Mouse (Mus musculus) hindbrain, embryonic 12.5 days (tissue): ENCODE results near the gene Gm527. TPM values are rescaled to one million over a fixed set of nuclear protein-coding genes. Genes with fewer than 3 reads are reported as not detected.

Experiments used
- ATAC-seq: fragments of 200-750 bp; cut with Nextera tagmentation; 2 replicates; pipeline ENCODE4 v1.8.0; 2017; ENCODE audit warnings: moderate TSS enrichment; ENCODE audit not compliant: low FRiP score
- H3K27ac ChIP-seq: fragments of 300-500 bp; sonication (generic); 2 replicates; pipeline ENCODE4 v1.5.1; 2016; ENCODE audit warnings: mild to moderate bottlenecking
- H3K27me3 ChIP-seq: fragments of 300-500 bp; sonication (generic); 2 replicates; pipeline ENCODE4 v1.6.1; 2016; ENCODE audit warnings: mild to moderate bottlenecking
- H3K36me3 ChIP-seq: fragments of 300-500 bp; sonication (generic); 2 replicates; pipeline ENCODE4 v1.6.1; 2016; ENCODE audit warnings: mild to moderate bottlenecking
- H3K4me1 ChIP-seq: fragments of 300-500 bp; sonication (generic); 2 replicates; pipeline ENCODE4 v1.6.1; 2016
- H3K4me2 ChIP-seq: fragments of 300-500 bp; sonication (generic); replicated peaks from 2 replicates; pipeline ENCODE4 v1.6.1; 2016; ENCODE audit warnings: mild to moderate bottlenecking
- H3K4me3 ChIP-seq: fragments of 300-500 bp; sonication (generic); 2 replicates; pipeline ENCODE4 v1.5.1; 2016; ENCODE audit warnings: mild to moderate bottlenecking
- H3K9ac ChIP-seq: fragments of 300-500 bp; sonication (generic); 2 replicates; pipeline ENCODE4 v1.6.1; 2016; ENCODE audit warnings: mild to moderate bottlenecking, moderate library complexity
- H3K9me3 ChIP-seq: fragments of 300-500 bp; sonication (generic); replicated peaks from 2 replicates; pipeline ENCODE4 v1.6.1; 2016; ENCODE audit warnings: mild to moderate bottlenecking
- WGBS: fragments of 180-500 bp; shearing (Covaris S2); methylation state at CpG from one replicate; pipeline ENCODE4 v1.1.7; 2016; 5-methylcytosine and 5-hydroxymethylcytosine counted together
- polyA plus RNA-seq: library from polyadenylated mRNA; unstranded; fragments of >200 nt; fragmentation: Nextera tagmentation; extraction: Ambion mirVana; gene quantifications from 2 replicates; pipeline ENCODE4 v1.2.1, GENCODE M21; 2016

Gene Gm527
- polyA plus RNA-seq: 4.0 and 5.1 TPM in 2 replicates

DNA sequence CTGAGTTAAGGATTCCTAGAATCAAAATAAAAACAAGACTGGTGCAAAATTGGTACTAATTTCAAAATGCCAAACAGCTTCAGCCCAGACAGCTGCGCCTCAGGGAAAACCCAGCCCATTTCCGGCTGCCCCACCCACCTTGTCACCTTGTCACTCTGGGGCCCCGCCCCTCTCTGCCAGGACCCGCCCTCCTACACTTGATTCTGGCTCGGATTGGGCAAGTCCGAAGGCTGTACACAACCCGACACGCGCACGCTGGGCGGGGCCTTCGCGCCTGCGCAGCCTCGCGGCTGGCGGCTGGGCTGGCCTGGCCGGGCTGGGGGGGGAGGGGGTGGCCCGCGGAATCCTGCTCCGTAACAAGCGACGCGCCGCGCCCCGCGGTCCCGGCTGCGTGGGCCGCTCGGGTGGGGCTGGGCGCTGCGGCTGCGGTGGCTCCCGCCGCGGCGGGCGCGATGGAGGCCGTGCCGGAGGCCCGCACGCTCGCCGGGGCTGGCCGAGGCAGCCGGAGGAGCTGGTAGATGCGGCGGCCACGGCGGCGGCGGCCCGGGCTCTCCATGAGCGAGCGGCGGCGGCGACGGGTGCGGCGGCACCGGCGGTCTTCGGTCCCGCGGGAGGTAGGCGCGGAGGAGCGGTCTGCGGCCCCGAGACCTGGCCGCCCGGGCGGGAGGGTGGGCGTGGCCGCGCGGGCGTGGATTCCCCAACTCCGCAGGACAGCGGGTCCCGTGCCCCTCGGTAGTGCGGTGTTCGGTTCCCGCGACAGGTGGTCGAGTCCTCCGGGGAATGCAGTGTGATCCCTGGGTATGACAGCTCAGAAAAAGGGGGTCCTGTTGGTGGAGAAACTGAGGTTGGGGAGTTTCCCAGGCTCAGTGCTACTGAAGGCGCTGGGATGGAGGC, at the start of gene Gm527:
Gene Gm527, plus strand, starts transcription at position 329 of the 894 bp plus-strand sequence.
- Histone ChIP-seq H3K27me3 (no peaks in the 10 kb centered on the region), H3K9me3 (no peaks in the 10 kb centered on the region), H3K4me3 (peak within 1 kb of the TSS; percentile 91), H3K4me1 (no peaks in the 10 kb centered on the region), H3K36me3 (0 out of 2 replicates have a peak, but pooled peaks cover 5% of the 10 kb centered on the region), H3K27ac (peak within 1 kb of the TSS; percentile 79), H3K9ac (peak within 1 kb of the TSS; percentile 89), H3K4me2 (peak within 1 kb of the TSS; percentile 80)
- under 1% methylated on average over 58 of the region's 93 CpGs for WGBS
- ATAC-seq: peak; percentile 100

DNA sequence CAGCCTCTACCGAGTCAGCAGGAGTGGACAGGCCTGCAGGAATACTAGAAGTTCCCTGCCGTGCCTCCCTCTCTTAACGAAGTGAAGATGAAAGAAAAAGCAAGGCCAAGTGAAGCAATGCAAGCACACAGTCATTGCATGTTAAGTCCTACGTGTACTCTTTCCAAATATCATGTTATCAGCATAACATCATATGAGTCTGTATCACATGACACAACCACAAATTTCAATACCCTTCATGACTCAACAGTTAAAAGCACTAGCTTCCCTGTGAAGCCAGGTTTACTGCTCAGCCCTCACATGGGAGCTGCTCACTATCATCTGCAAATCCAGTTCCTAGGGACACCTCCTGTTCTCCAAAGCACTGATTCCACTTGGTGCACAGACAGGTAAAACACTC, 46.6 kb upstream of the Gm527 start:
- no peak overlapping the region for H3K4me3 ChIP-seq
- no peaks in the 10 kb centered on the region for H3K9me3 ChIP-seq
- H3K9ac ChIP-seq: no peak overlapping the region
- no peaks in the 10 kb centered on the region for H3K4me1 ChIP-seq
- no peak for ATAC-seq
- H3K27ac ChIP-seq: no peak overlapping the region
- H3K36me3 ChIP-seq: no peaks in the 10 kb centered on the region
- no peak overlapping the region for H3K4me2 ChIP-seq
- WGBS: 57% methylated on average over 4 of the region's 4 CpGs
- H3K27me3 ChIP-seq: no peaks in the 10 kb centered on the region

DNA sequence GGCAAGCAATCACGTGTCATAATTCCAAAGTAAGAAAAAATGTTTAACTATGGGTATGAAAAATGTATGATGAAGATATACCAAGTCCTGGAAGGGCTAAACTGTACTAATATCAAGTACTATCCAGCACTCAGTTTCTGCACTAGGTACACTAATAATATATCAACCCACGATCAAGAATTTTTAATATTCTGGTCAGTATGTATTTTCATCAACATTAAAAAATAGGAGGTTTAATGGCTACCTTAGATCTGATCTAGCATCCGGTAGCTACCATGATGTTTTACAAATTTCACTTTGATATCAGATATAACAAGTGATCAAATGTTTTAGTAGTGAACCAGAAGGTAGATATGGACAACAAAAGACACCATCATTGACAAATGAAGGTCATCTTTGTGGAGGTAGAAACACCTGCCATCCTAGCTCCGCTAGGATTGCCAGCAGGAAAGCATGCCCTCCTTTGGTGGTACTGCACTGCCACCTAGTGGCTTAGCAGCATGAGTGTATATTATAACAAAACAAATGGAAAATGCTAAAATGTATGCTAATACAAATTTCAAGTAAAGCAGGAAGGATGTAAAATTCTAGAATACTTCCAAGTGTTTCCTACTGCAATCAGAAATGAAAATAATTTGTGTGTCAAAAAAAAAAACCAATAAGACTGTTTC, 20.5 kb upstream of the Gm527 start:
- no peak overlapping the region for H3K9ac ChIP-seq
- H3K9me3 ChIP-seq: no peaks in the 10 kb centered on the region
- no peaks in the 10 kb centered on the region for H3K27me3 ChIP-seq
- H3K36me3 ChIP-seq: no peaks in the 10 kb centered on the region
- H3K4me1 ChIP-seq: no peaks in the 10 kb centered on the region
- 41% methylated on average over 4 of the region's 4 CpGs for WGBS
- ATAC-seq: peak; percentile 64; the same call in 1 of the 2 replicates
- H3K4me3 ChIP-seq: no peak overlapping the region
- no peak overlapping the region for H3K27ac ChIP-seq
- H3K4me2 ChIP-seq: no peak overlapping the region

DNA sequence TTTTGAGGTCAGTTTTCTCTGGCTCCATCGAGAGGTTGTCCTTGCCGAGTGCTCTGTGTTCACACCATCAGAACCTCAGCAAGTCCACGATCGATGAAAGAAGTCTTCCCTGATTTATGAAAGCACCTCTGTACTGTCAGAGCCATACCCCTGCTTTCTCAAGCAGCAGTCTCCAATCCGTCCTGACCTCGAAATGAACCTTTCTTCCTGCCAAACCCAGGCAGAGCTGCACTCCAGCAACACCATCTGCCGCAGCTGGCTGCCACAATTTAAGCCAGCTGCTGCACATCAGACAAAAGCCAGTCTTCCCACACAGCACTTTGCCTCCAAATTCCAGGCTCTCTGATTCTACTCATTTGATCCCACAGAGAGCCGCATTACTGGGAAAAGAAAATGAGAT, 15.2 kb upstream of the Gm527 start:
- H3K9me3 ChIP-seq: no peaks in the 10 kb centered on the region
- no peak for ATAC-seq
- no peak overlapping the region for H3K4me3 ChIP-seq
- 38% methylated on average over 8 of the region's 8 CpGs for WGBS
- H3K9ac ChIP-seq: no peak overlapping the region
- H3K27me3 ChIP-seq: no peaks in the 10 kb centered on the region
- H3K4me1 ChIP-seq: no peaks in the 10 kb centered on the region
- H3K36me3 ChIP-seq: no peaks in the 10 kb centered on the region
- no peak overlapping the region for H3K27ac ChIP-seq
- H3K4me2 ChIP-seq: no peak overlapping the region

DNA sequence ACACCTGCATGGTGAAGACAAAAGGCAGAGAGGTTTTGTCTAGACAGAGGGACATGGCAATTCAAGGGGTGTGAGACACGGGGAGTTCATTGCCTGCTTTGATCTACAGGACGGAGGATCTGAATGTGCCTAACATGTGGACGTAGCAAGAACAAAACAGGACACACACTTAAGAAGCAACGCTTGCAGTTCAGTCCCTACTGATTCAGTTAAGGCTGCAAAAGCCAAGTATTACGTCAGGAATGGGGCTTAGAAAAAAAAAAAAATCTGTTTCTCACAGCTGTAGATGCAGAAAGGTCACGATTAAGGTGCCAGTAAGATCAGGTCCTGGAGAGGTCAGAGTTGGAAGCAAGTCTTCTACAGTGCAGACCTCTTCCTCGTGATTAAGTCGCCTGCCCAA, 14.5 kb upstream of the Gm527 start:
- ATAC-seq: no peak
- H3K27me3 ChIP-seq: no peaks in the 10 kb centered on the region
- no peaks in the 10 kb centered on the region for H3K4me1 ChIP-seq
- no peaks in the 10 kb centered on the region for H3K36me3 ChIP-seq
- H3K9me3 ChIP-seq: no peaks in the 10 kb centered on the region
- 59% methylated on average over 8 of the region's 8 CpGs for WGBS
- H3K4me3 ChIP-seq: no peak overlapping the region
- no peak overlapping the region for H3K9ac ChIP-seq
- H3K4me2 ChIP-seq: no peak overlapping the region
- H3K27ac ChIP-seq: no peak overlapping the region

DNA sequence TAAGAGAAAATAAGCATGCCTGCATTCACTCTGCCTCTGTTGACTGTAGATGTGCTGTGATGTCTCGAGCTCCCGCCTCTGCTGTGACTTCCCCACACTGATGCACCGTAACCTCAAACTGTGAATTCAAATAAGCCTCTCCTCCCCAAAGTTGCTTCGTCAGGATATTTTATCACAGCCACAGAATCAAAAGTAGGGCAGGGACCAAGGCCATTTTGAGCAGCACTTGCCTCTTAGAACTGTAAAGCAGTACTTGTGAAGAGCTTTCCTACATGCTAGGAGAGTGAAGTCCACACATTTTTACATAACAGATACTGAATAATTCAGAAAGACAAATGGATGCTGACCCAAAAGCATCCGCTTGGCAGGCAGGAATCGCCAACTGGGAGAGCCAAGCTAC, 4.7 kb upstream of the Gm527 start:
- no peaks in the 10 kb centered on the region for H3K27me3 ChIP-seq
- H3K4me1 ChIP-seq: no peaks in the 10 kb centered on the region
- 57% methylated on average over 6 of the region's 6 CpGs for WGBS
- no peak overlapping the region for H3K9ac ChIP-seq
- H3K4me2 ChIP-seq: no peak overlapping the region
- no peak overlapping the region for H3K27ac ChIP-seq
- H3K36me3 ChIP-seq: no peaks in the 10 kb centered on the region
- no peaks in the 10 kb centered on the region for H3K9me3 ChIP-seq
- no peak overlapping the region for H3K4me3 ChIP-seq
- no peak for ATAC-seq

DNA sequence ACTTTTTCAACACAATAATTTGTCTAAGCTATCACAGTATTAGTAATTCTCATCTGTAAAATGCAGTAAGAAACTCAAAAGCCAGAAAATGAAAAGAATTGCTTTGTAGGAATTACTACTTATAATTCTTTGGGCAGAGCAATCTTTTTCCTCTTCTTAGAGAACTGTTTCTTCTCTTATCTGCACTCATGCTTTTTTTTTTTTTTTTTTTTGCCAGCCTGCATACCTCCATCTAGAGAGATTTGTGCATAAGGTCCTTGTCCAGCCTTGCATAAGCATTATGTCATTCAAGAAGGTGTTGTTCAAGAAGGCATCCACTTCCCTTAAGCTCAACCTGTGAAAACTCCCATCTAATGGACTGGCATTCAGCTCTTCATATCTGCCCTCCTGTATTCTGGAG, 971 bp upstream of the Gm527 start:
- Histone ChIP-seq H3K36me3 (no peaks in the 10 kb centered on the region), H3K4me3 (no peak overlapping the region), H3K4me2 (no peak overlapping the region), H3K27ac (no peak overlapping the region), H3K9ac (no peak overlapping the region), H3K27me3 (no peaks in the 10 kb centered on the region), H3K4me1 (no peaks in the 10 kb centered on the region), H3K9me3 (no peaks in the 10 kb centered on the region)
- no peak for ATAC-seq

DNA sequence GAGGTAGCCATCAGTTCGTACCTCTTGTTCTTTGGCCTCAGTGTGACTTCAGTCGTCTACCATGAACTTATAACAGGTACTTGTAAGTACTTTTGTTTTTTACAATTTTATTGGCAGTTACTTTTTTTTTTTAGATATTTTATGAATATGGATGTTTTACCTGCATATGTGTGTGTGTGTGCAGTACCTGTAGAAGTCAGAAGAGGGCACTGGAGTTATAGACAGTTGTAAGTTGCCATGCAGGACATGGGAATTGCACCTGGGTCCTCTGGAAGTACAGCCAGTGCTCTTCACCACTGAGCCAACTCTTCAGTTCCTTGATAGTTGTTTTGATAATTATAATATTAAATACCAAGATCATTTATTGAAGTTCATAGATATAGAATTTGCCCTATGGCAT, 19.8 kb downstream of the Gm527 start:
- Histone ChIP-seq H3K9me3 (no peaks in the 10 kb centered on the region), H3K4me3 (no peak overlapping the region), H3K27ac (no peak overlapping the region), H3K4me1 (no peaks in the 10 kb centered on the region), H3K27me3 (no peaks in the 10 kb centered on the region), H3K9ac (no peak overlapping the region), H3K36me3 (peaks cover 3% of the 10 kb centered on the region; the same call in 1 of the 2 replicates), H3K4me2 (no peak overlapping the region)
- no peak for ATAC-seq
- 88% methylated on average over 2 of the region's 2 CpGs for WGBS

DNA sequence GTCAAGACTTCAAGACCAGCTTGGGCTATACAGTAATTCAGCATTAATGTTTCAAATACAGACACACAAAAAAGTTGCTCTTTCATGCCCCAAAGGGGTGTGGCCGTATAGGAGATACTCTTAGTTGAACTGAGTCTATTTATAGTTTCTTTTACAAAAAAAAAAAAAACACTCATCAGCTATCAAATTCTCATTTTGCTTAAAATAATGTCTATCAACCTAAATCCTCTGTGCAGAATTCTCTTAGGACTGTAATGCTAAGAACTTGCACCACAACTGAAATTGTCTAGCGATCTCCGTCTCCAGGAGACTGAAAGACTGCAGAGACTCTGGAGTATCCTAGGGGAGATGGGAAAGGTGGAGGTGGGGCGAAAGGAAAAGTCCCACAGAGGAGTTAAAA, 46.9 kb downstream of the Gm527 start:
- Histone ChIP-seq H3K4me3 (peak overlapping the region; percentile 85), H3K36me3 (no peaks in the 10 kb centered on the region), H3K27me3 (no peaks in the 10 kb centered on the region), H3K9me3 (no peaks in the 10 kb centered on the region), H3K9ac (peak overlapping the region; percentile 72), H3K27ac (no peak overlapping the region), H3K4me1 (peaks cover 27% of the 10 kb centered on the region), H3K4me2 (peak overlapping the region; percentile 85)
- WGBS: 24% methylated on average over 4 of the region's 4 CpGs
- no peak for ATAC-seq

DNA sequence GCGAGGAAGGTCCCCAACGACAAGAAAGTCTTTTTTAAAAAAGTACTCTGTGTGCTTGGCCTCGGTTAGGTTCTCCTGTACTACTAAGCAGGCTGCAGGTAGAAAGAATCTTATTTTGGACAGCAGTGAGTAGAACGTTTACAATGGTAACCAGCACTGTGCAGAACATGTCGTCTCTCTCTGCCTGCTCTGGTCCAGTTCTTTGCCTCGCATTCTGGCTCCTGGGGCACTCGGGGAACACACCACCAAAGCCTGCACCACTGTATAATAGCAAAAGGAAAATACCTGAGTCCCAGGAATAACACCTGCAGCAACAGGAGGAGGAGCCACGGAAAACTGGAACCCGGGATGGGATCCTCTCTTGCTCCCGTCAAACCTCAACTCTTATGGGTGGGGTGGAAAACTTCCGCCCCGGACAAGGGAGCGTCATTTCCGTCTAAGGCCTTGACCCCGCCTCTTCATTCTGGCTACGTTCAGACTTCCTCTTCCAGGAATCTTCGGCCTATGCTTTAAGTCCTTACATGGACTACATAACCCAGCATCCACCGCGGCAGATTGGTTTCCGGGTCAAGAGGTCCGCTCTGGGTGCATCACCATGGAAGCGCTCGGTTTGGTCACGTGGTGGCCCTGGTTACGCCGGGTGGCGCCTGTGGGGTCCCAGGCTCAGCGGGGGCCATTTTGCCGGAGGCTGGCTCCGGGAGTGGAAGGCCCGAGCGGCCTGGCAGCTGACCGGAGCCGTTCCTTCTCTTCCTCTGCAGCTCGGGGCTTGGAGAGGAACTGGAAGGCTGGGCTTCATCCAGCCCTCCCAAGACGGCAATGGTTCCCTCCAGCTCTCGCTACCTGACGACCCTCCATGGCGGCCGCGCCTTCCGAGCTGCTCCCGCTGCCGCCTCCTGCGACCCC, 47.7 kb downstream of the Gm527 start, which contains the start of the genes Klhl28 and Togaram1:
Gene Klhl28, minus strand, starts transcription at position 411 of the 903 bp plus-strand sequence.
Gene Togaram1, plus strand, starts transcription at position 681 of the 903 bp plus-strand sequence.
- Histone ChIP-seq H3K4me3 (peak within 1 kb of the TSS; percentile 85), H3K9ac (peak within 1 kb of the TSS; percentile 94), H3K27me3 (no peaks in the 10 kb centered on the region), H3K4me1 (peaks cover 30% of the 10 kb centered on the region), H3K4me2 (peak within 1 kb of the TSS; percentile 95), H3K36me3 (no peaks in the 10 kb centered on the region), H3K9me3 (no peaks in the 10 kb centered on the region), H3K27ac (peak within 1 kb of the TSS; percentile 86)
- WGBS: under 1% methylated on average over 45 of the region's 45 CpGs
- ATAC-seq: peak; percentile 99

DNA sequence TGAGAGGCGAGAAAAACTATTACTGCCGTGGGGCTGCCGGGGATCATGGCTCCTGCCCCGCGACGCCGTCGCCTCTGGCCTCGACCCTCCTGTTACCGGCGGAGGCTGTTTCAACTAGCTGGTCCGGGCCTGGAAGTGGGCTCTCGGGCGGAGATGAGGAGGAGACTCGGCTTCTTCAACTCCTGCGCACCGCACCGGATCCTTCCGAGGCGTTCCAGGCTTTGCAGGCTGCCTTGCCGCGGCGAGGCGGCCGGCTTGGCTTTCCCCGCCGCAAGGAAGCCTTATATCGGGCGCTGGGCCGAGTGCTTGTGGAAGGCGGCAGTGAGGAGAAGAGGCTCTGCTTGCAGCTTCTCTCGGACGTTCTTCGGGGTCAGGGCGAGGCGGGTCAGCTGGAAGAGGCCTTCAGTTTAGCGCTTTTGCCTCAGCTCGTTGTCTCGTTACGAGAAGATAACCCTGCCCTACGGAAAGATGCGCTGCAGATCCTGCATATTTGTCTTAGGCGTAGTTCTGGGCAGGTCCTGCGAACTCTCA, 48.5 kb downstream of the Gm527 start:
- Histone ChIP-seq H3K27me3 (no peaks in the 10 kb centered on the region), H3K4me1 (peaks cover 38% of the 10 kb centered on the region), H3K9me3 (no peaks in the 10 kb centered on the region), H3K36me3 (no peaks in the 10 kb centered on the region), H3K27ac (peak overlapping the region; percentile 86), H3K9ac (peak overlapping the region; percentile 94), H3K4me3 (peak overlapping the region; percentile 85), H3K4me2 (peak overlapping the region; percentile 95)
- ATAC-seq: no peak; the same call in 1 of the 2 replicates
- under 1% methylated on average over 44 of the region's 44 CpGs for WGBS
